Mouse (Mus musculus): ENCODE measurements around the gene Cstf3. TPM values are rescaled to one million over a fixed set of nuclear protein-coding genes. Genes with fewer than 3 reads are reported as not detected.

Gene Cstf3
- polyA plus RNA-seq, 1 experiment from 2014 or later: 94.8 TPM

DNA sequence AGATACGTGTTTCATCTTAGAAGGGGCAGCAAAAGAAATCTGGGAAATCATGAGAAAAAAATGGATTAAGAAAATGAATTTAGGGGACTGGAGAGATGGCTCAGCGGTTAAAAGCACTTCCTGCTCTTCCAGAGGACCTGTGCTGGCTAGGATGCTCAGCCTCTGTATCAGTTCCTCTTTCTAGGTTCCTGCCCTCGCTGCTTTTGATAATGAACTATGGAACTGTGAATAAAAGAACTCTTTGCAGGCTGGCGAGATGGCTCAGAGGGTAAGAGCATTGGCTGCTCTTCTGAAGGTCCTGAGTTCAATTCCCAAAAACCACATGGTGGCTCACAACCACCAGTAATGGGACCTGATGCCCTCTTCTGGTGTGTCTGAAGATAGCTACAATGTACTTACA, 100.4 kb downstream of the Cstf3 start:
- H3K27ac ChIP-seq (ENCODE audit: low read depth, low read length): no peak overlapping the region
- no peaks in the 10 kb centered on the region for H3K36me3 ChIP-seq (ENCODE audit: control insufficient read depth, insufficient read depth, low read length)
- H3K4me3 ChIP-seq (ENCODE audit: low read depth, low read length): no peak overlapping the region
- H3K9me3 ChIP-seq (ENCODE audit: control insufficient read depth, low read length): no peaks in the 10 kb centered on the region
- 84% methylated on average over 4 of the region's 4 CpGs for WGBS
- no peak for DNase-seq (ENCODE audit: low spot score, missing footprints)
- ATAC-seq (ENCODE audit: low FRiP score): no peak
- no peak overlapping the region for H3K4me2 ChIP-seq
- no peak overlapping the region for H3K9ac ChIP-seq (ENCODE audit: low read length)
- no peaks in the 10 kb centered on the region for H3K27me3 ChIP-seq (ENCODE audit: control insufficient read depth, insufficient read depth, low read length)
- H3K4me1 ChIP-seq (ENCODE audit: control insufficient read depth, insufficient read depth, low read length): no peaks in the 10 kb centered on the region

DNA sequence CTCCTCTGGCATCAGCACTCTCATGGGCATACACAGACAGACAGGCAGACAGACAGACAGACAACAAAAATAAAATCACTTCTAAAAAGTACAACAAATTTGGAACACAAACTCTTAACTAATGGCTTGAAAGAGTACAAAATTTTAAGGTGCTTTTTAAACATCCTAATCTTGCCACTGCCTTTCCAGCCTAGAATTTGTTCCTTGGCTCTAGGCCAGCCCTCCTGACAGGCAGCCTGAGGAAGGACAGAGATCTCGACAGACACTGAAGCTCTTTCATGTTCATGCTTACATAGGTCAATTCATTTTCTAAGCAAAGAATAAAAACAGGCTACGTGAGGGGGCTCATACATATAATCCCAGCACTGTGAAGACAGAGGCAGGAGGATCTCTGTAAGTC, 102.2 kb downstream of the Cstf3 start:
- Histone ChIP-seq H3K9me3 (ENCODE audit: control insufficient read depth, low read length) (no peaks in the 10 kb centered on the region), H3K4me3 (ENCODE audit: low read depth, low read length) (no peak overlapping the region), H3K27me3 (ENCODE audit: control insufficient read depth, insufficient read depth, low read length) (no peaks in the 10 kb centered on the region), H3K4me2 (no peak overlapping the region), H3K9ac (ENCODE audit: low read length) (no peak overlapping the region), H3K27ac (ENCODE audit: low read depth, low read length) (no peak overlapping the region), H3K36me3 (ENCODE audit: control insufficient read depth, insufficient read depth, low read length) (no peaks in the 10 kb centered on the region), H3K4me1 (ENCODE audit: control insufficient read depth, insufficient read depth, low read length) (no peaks in the 10 kb centered on the region)
- no peak for ATAC-seq (ENCODE audit: low FRiP score)
- 86% methylated on average over 2 of the region's 2 CpGs for WGBS
- DNase-seq (ENCODE audit: low spot score, missing footprints): no peak

DNA sequence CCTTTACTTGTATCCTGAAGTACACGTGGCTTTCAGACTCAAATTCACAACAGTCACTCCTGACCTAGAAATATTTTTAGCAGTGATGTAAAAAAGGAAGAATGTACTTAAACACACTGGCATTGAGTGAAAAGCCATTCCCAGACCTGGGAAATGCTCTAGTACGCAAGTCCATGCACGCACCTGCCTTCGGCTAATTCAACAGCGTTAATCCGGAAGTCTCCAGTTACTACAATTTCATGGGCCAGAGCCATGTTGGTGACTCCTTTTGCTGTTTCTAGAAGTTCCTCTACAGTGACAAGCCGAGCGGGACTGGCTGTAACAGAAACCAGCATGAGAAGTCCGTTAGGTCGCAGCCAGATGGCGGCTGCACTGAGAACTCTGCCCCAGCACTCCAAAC, 109.3 kb downstream of the Cstf3 start:
- Histone ChIP-seq H3K4me2 (no peak overlapping the region), H3K9ac (ENCODE audit: low read length) (no peak overlapping the region), H3K4me3 (ENCODE audit: low read depth, low read length) (no peak overlapping the region), H3K36me3 (ENCODE audit: control insufficient read depth, insufficient read depth, low read length) (no peaks in the 10 kb centered on the region), H3K4me1 (ENCODE audit: control insufficient read depth, insufficient read depth, low read length) (no peaks in the 10 kb centered on the region), H3K9me3 (ENCODE audit: control insufficient read depth, low read length) (no peaks in the 10 kb centered on the region), H3K27me3 (ENCODE audit: control insufficient read depth, insufficient read depth, low read length) (no peaks in the 10 kb centered on the region), H3K27ac (ENCODE audit: low read depth, low read length) (no peak overlapping the region)
- ATAC-seq (ENCODE audit: low FRiP score) (no peak), DNase-seq (ENCODE audit: low spot score, missing footprints) (no peak)
- 92% methylated on average over 11 of the region's 11 CpGs for WGBS

DNA sequence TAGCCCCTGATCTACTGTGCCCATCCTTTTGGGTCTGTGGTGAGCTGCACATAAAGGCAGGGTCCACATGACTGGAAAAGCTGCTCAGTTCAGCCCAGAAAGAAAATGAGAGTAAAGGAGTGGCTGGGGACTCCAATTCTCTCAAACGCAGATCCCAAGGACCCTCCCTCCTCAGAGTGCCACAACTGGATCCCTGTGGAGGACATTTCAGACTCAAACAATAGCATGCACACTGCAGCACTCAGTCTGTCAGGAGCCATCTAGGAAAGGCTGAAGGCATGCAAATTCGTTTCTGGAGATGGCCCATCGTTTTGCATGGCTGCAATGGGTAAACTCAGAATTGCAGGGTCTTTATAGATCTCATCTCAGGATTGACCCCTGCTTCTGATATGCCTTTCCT, 112.8 kb downstream of the Cstf3 start:
- ATAC-seq (ENCODE audit: low FRiP score) (no peak), DNase-seq (ENCODE audit: low spot score, missing footprints) (no peak)
- no peaks in the 10 kb centered on the region for H3K36me3 ChIP-seq (ENCODE audit: control insufficient read depth, insufficient read depth, low read length)
- 69% methylated on average over 3 of the region's 3 CpGs for WGBS
- no peak overlapping the region for H3K4me2 ChIP-seq
- no peak overlapping the region for H3K4me3 ChIP-seq (ENCODE audit: low read depth, low read length)
- no peaks in the 10 kb centered on the region for H3K9me3 ChIP-seq (ENCODE audit: control insufficient read depth, low read length)
- H3K27ac ChIP-seq (ENCODE audit: low read depth, low read length): no peak overlapping the region
- H3K4me1 ChIP-seq (ENCODE audit: control insufficient read depth, insufficient read depth, low read length): no peaks in the 10 kb centered on the region
- no peaks in the 10 kb centered on the region for H3K27me3 ChIP-seq (ENCODE audit: control insufficient read depth, insufficient read depth, low read length)
- no peak overlapping the region for H3K9ac ChIP-seq (ENCODE audit: low read length)

DNA sequence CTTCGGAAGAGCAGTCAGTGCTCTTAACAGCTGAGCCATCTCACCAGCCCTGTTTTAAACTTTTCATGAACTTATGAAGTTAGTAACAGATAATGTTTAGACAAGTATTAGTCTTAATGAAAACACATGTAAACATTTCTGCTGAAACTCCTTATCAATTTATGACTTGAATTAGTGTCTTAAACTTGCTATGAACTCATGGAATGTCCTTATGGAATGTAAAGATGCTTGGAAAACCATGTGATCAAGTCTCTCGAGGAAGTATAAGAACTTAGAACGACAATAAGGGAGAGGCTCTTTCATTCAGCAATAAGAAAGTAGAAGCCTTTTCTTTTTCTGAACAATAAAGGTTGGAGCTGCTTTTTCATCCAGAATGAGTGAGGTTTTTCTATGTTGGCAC, 114.0 kb downstream of the Cstf3 start:
- Histone ChIP-seq H3K4me2 (no peak overlapping the region), H3K9me3 (ENCODE audit: control insufficient read depth, low read length) (no peaks in the 10 kb centered on the region), H3K27me3 (ENCODE audit: control insufficient read depth, insufficient read depth, low read length) (no peaks in the 10 kb centered on the region), H3K4me1 (ENCODE audit: control insufficient read depth, insufficient read depth, low read length) (no peaks in the 10 kb centered on the region), H3K9ac (ENCODE audit: low read length) (no peak overlapping the region), H3K27ac (ENCODE audit: low read depth, low read length) (no peak overlapping the region), H3K36me3 (ENCODE audit: control insufficient read depth, insufficient read depth, low read length) (no peaks in the 10 kb centered on the region), H3K4me3 (ENCODE audit: low read depth, low read length) (no peak overlapping the region)
- no peak for DNase-seq (ENCODE audit: low spot score, missing footprints)
- no peak for ATAC-seq (ENCODE audit: low FRiP score)
- WGBS: 90% methylated on average over 3 of the region's 3 CpGs

- DNase-seq (ENCODE audit: low spot score, missing footprints): no peak
- Histone ChIP-seq H3K4me2 (no peak overlapping the region), H3K27me3 (ENCODE audit: control insufficient read depth, insufficient read depth, low read length) (no peaks in the 10 kb centered on the region), H3K9ac (ENCODE audit: low read length) (no peak overlapping the region), H3K4me3 (ENCODE audit: low read depth, low read length) (no peak overlapping the region), H3K9me3 (ENCODE audit: control insufficient read depth, low read length) (no peaks in the 10 kb centered on the region), H3K27ac (ENCODE audit: low read depth, low read length) (no peak overlapping the region), H3K36me3 (ENCODE audit: control insufficient read depth, insufficient read depth, low read length) (no peaks in the 10 kb centered on the region), H3K4me1 (ENCODE audit: control insufficient read depth, insufficient read depth, low read length) (peaks cover 12% of the 10 kb centered on the region)
- ATAC-seq (ENCODE audit: low FRiP score): no peak
- 71% methylated on average over 6 of the region's 6 CpGs for WGBS
Measured at GRCm38 (mm10) chr2:104709786-104710337, 119.5 kb downstream of the Cstf3 start.

DNA sequence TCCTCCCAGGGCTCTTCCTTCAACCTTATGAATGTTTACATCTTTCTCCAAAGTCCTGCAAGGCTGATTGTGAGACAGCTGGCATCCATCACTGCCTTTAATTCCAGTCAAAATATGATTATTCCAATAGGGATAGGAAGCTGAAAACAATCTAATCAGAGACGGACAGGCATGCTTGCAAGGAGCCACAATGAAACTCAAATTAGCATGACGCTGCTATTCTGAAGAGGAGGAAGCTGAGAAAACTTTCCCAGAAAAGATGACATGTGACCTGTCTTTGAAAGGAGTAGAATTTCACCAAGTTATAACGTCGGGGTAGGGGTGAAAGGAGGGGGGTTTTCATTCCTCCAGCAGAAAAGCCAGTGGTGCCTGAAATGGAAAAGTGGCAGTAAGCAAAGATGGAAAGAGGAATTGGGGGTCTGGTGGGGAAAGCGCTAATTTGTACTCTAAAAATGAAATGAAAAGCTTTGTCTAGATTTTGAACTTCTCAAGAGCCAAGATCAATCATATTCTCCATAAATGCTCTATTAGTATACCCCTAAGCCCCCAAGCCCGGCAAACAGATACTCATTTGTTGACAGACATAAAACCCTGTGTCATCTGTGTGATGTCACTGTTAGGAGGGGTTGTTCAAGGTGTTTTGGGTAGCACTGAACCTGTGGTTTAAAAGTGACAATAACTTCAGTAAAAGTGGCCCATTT, 120.5 kb downstream of the Cstf3 start:
- peak; percentile 92 for DNase-seq (ENCODE audit: low spot score, missing footprints)
- Histone ChIP-seq H3K9ac (ENCODE audit: low read length) (peak overlapping the region; percentile 76), H3K4me2 (peak overlapping the region; percentile 68), H3K36me3 (ENCODE audit: control insufficient read depth, insufficient read depth, low read length) (no peaks in the 10 kb centered on the region), H3K4me1 (ENCODE audit: control insufficient read depth, insufficient read depth, low read length) (peaks cover 12% of the 10 kb centered on the region), H3K9me3 (ENCODE audit: control insufficient read depth, low read length) (no peaks in the 10 kb centered on the region), H3K27me3 (ENCODE audit: control insufficient read depth, insufficient read depth, low read length) (no peaks in the 10 kb centered on the region), H3K27ac (ENCODE audit: low read depth, low read length) (no peak overlapping the region), H3K4me3 (ENCODE audit: low read depth, low read length) (peak overlapping the region; percentile 54)
- ATAC-seq (ENCODE audit: low FRiP score): 0 out of 2 replicates have a peak, but pooled peaks have one; percentile 19
- 24% methylated on average over 6 of the region's 6 CpGs for WGBS

DNA sequence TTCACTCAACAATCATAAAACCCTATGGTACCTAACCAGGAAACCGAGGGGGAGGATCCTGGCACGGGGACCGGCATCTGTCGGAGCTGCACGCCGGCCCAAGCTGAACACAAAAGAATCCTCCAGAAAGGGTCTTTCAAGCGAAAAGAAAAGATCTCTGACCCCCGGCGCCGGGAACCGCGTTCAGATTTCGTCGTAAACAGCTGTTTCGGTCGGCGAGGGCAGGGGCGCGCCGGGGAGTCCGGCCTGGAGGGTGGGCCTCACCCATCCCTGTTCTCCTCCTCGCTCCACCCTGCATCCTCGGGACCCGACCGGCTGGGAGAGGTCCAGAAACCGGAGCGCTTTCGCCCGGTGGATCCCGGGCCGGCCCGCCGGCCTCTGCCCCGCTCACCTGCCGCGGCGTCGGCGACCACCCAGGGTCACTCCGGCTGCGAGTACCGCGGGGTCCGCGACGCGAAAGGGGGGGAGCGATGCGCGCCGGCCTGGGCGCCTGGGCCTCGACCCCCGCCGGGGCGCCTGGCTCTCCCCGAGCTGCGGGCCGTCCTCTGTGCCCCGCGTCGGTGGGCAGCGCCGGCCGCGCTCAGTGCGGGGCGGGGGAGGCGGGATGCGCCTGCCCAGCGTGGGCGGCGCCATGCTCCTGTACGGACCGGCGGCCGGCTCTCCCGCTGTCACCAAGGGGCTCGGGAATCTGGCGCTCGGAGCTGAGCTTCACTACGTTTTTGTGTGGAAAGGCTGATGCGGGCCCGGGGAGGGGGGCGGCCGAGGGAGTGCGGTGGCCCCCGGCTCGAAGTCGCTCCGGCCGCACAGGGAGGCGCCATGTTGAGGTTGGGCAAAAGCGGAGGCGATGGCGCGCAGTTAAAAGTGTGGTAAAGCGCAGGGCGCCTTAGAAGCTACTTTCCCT, 121.5 kb downstream of the Cstf3 start, which contains the start of gene Tcp11l1:
Gene Tcp11l1 (minus strand): TSS at position 585 of the 901 bp plus-strand sequence.
- Histone ChIP-seq H3K27ac (ENCODE audit: low read depth, low read length) (peak within 1 kb of the TSS; percentile 86), H3K4me2 (peak within 1 kb of the TSS; percentile 68), H3K4me1 (ENCODE audit: control insufficient read depth, insufficient read depth, low read length) (peaks cover 12% of the 10 kb centered on the region), H3K36me3 (ENCODE audit: control insufficient read depth, insufficient read depth, low read length) (no peaks in the 10 kb centered on the region), H3K4me3 (ENCODE audit: low read depth, low read length) (peak within 1 kb of the TSS; percentile 54), H3K9ac (ENCODE audit: low read length) (peak within 1 kb of the TSS; percentile 76), H3K9me3 (ENCODE audit: control insufficient read depth, low read length) (no peaks in the 10 kb centered on the region), H3K27me3 (ENCODE audit: control insufficient read depth, insufficient read depth, low read length) (no peaks in the 10 kb centered on the region)
- DNase-seq (ENCODE audit: low spot score, missing footprints): peak; percentile 98
- peak; percentile 95 for ATAC-seq (ENCODE audit: low FRiP score)
- WGBS: under 1% methylated on average over 94 of the region's 99 CpGs

DNA sequence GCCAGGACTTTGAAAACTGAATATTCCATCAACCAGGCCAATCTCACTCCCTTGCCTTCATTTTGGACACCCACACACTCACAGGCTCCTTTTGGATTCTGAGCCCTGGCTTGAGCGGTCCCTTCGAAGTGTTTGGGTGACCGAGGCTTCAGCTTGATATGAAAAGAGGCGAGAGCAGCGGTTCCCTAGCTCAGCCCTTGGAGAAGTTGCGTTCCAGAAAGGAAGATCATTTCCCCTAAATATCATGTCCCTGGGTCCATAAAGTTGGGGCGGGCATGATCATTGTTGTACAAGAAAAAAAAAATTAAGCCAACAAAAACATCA, 122.1 kb downstream of the Cstf3 start:
- DNase-seq (ENCODE audit: low spot score, missing footprints) (no peak), ATAC-seq (ENCODE audit: low FRiP score) (peak; percentile 25)
- Histone ChIP-seq H3K36me3 (ENCODE audit: control insufficient read depth, insufficient read depth, low read length) (no peaks in the 10 kb centered on the region), H3K27ac (ENCODE audit: low read depth, low read length) (peak overlapping the region; percentile 86), H3K4me3 (ENCODE audit: low read depth, low read length) (peak overlapping the region; percentile 54), H3K27me3 (ENCODE audit: control insufficient read depth, insufficient read depth, low read length) (no peaks in the 10 kb centered on the region), H3K4me2 (peak overlapping the region; percentile 68), H3K4me1 (ENCODE audit: control insufficient read depth, insufficient read depth, low read length) (peaks cover 12% of the 10 kb centered on the region), H3K9me3 (ENCODE audit: control insufficient read depth, low read length) (no peaks in the 10 kb centered on the region), H3K9ac (ENCODE audit: low read length) (peak overlapping the region; percentile 76)
- 4% methylated on average over 7 of the region's 7 CpGs for WGBS

Data from midbrain, embryonic 11.5 days (tissue).